Mouse (Mus musculus): ENCODE measurements around the gene Lsm14b.

The Lsm14b gene

DNA sequence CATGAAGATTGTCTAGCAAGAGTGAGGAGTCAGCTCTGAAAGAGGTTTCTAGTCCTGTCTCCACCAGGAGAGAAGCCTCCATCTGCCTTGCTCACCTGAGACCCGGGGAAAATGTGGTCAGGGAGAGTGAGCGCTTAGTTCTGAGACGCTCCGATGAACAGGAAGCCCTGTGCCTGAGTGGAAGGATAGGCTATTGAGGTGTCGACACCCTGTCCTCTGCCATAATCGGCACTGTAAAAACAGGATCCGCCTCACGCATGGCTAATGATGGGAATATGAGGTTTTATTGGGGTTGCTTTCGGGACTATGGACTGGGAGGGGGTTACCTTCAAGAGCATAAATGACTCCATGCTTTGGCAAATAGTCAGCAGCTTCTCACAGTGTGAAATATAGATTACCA lies 6.2 kb upstream of the Lsm14b start:
- DNase-seq (ENCODE audit: low read depth): no peak

DNA sequence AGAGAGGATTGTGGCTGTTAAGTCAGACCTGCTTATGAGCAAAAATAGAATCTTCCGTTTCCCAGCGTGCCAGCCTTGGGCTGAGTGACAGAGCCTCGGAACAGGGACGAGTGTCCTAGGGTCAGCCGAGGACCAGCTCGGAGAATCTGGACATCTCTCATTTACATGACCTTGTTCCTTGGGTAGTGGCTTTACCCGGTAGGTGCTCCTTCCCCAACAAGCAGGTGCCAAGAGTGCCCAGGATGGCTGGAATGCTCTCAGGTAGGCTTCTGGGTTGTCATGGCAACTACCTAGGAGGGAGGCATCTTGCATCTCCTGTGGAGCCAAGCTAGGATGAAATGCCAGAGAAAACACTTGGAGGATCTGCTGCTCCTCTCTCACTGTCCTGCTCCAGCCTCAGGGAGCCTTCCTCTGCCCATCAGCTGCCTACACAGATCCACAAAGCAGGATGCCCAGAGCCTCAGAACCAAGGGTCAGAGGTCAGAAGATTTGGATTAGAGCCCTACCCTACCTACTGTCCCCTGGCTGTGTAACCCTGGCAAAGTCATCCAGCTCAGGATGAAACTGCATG lies 4.6 kb upstream of the Lsm14b start:
- DNase-seq (ENCODE audit: low read depth): no peak

DNA sequence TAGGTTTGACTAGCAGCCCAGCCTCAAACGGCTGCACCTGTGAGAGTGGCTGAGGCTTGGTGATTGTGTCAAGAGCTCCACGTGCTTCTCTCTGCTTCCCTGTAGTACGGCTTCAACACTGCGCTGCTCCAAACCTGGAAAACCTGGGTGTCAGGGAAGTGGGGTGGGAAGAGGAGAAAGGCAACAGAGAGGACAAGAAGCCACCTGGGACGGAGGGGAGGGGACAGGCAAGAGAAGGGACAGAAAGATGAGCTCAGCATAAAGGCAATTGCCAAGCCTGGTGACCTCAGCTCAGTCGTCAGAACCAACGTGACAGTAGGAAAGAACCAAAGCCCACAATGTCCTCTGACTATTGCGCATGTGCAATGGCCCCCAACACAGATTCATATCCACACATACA lies 3.9 kb upstream of the Lsm14b start:
- DNase-seq (ENCODE audit: low read depth): no peak

DNA sequence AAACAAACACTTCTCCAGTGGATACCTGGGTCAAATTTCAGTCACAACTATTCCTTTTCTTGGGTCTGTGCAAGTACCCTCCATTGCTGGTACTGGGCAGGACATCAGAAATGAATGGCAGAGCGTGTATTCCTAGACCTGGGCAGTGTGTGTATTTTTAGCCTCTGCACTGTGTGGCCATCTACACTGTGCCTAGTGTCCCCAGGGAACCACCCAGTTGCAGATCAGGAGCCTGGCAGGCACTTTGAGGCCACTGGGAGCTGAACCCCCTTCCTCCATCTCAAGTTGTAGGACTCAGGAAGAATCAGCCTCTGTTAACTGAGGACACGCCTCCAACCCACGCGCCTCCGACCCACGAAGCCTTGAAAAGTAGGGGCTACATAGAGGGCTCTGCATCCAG lies 2.0 kb upstream of the Lsm14b start:
- DNase-seq (ENCODE audit: low read depth): no peak

DNA sequence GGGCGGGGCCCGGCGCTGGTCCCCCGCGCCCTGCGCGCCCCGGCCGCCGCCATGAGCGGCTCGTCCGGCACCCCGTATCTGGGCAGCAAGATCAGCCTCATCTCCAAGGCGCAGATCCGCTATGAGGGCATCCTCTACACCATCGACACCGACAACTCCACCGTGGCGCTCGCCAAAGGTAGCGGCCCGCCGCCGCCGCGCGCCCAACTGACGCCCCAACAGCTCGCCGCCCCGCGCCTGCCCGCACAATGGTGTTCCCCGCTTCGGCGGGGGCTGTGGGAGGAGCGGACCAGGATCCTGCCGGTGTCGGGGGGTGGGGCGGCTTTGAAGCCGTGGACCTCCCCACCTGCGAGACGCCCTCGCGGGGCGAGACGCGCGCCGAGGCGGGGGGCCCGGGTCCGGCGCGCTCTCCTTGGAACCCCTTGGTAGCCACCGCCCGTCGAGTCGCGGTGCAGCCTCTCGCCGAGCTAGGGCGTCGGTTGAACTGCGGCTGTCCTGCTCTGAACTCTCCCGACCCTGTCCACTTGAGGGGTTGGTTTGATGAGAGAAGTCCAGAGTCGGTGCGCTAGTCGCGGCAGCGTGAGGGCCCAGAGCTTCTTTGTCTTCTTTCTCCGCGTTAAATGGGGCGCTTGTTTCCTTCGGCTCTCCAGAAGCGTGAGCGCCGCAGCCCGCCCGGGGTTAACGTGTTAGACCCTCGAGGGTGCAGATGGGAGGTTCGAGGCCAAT lies 511 bp downstream of the Lsm14b start:
- peak; percentile 53 for DNase-seq (ENCODE audit: low read depth)

DNA sequence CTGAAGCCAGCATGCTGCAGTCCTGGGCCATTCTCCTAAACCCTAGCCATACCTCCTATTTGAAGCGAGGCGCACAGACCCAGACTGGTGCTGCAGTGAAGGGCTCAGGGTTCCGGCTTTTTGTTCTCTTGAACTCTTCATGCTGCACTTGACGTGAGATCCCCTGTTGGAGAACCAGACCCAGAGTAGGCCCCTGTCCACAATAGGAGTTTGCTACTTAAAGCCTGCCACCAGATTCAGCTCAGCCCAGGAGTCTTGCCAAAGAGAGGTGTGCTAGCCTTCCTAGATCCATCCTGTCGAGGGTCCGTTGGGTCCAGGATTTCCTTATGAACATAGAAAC lies 1.0 kb downstream of the Lsm14b start:
- no peak for DNase-seq (ENCODE audit: low read depth)

DNA sequence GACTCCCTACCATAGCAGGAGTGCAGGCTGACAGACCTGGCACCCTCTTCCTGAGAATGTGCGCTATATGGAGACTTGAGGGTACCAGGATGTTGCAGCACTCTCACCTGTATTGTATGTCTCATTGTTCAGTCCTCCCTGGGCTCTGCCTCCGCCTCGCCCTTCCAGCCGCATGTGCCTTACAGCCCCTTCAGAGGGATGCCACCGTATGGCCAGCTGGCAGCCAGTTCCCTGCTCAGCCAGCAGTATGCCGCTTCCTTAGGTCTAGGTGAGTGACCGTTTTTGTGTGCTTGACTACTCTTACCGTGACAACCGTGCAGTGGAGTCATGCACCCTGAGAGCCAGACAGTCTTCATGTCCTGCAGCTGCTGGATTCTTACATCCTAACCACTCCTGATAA lies 3.0 kb downstream of the Lsm14b start:
- DNase-seq (ENCODE audit: low read depth): no peak

DNA sequence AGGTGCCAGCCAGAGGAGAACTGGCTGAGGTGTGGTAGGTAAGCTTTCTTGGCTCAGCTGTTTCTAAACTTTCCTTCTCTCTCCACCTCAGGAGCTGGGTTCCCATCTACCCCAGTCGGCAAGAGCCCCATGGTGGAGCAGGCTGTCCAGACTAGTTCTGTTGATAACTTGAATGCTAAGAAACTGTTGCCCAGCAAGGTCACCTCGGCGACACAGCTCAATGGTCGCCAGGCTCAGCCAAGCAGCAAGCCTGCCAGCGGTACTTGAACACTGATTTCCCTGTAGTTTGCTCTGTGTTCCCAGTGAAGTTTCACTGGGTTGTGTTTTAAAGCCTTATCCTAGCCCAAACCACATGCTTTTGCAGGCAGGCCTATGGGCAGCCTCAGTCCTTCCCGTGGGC lies 6.5 kb downstream of the Lsm14b start:
- DNase-seq (ENCODE audit: low read depth): no peak

DNA sequence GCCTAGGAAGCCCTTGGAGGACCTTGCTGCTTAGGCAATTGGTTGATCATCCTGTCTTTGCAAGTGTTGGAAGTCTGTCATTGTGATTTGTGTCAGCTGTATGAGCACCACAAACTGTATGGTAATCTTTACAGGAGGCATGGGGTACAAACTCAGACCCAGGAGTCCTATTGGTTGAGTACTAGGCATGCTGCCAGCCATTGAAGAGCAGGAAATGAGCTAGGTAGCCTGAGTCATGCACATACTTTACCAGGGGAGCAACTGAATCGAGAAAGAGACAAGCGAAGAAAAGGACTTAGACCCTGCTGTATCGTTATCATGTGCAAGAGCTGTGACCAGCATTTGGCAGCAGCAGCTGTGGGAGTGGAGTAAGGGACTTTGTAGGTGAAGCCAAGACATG lies 8.1 kb downstream of the Lsm14b start:
- no peak for DNase-seq (ENCODE audit: low read depth)

DNA sequence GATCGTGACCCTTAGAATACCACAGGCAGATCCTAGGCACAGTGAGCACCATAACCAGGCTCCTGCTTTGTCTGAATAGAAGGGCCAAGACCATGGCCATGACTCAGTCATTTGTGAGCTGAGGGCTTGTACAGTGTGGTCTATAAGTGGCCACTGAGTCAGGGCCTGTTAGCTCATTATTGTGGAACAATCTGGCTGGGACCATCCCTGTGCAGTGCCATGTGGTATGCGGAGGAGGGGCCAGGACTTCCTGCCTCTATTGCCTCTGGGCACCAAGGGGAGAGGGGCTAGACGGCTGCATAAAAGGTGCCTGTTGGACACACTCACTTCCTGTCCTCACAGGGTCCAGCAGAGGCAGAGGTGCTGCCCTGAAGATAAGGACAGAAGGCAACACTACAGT lies 9.2 kb downstream of the Lsm14b start:
- DNase-seq (ENCODE audit: low read depth): no peak

DNA sequence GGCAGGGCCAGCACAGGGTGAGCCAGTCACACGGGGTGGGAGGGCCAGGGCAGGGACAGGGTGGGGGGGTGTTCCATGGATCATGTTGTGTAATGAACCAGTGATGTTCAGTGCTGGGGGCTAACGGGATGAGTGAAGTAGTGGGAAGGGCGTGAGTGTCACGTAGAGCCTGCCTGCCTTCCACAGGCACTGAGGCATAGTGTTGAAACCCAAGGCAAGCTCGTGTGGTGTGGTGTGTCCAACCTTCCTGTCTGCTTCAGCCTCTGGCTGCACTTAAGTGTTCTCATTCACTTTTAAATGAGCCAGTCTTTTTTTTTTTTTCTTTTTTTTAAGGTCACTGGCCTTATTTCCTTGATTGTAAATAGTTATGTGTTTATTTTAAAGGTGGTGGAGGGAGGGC lies 10.0 kb downstream of the Lsm14b start:
- DNase-seq (ENCODE audit: low read depth): no peak

DNA sequence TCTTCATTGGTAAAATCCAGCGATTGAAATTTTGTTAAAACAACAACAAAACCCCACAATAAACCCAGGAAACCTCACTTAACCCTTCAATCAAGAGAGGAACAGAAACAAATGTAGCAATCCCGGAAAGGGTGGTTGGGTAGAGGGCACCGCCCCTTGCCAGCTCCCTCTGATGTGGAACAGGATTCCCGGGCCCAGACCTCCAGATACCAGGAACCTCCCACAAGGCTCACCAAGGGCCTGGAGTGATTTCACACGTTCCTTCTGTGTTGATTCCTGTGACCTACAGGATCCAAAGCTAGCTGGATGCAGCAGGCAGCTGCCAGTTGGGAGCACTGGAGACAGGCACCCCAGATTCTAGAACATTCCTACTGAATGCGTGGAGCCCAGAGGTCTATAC lies 15.6 kb downstream of the Lsm14b start:
- DNase-seq (ENCODE audit: low read depth): no peak

DNA sequence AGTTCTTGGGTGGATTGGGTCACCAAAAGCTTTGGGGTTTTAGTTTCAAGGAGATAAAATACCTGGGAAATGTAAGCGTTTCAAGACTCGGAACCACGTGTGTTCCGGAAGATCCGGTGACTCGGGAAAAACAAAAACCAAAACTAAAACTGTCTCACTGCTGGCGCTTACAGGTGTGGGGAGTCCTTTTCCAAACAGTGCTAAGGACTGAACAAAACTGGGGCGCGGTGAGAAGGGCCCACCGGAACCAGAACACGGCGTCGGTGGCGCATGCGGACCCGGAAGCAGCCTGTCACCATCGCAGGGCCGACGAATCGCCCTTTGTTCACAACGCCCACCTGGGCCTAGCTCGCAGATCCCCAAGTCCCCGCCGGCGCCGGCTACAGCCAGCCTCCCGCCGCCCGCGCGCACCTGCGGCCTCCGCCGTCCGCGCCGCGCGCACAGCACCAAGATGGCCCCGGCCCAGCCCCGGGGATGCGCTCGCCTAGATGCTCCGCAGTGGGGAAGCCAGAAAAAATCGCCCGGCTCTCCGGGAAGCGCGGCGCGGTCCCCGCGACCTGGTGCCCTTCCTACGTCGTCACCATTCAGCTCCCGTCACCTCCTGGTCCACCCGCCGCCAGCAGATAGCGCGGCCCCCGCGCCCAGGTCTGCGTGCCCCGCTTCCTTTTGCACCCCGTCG lies 16.9 kb downstream of the Lsm14b start:
- peak; percentile 66 for DNase-seq (ENCODE audit: low read depth)

DNA sequence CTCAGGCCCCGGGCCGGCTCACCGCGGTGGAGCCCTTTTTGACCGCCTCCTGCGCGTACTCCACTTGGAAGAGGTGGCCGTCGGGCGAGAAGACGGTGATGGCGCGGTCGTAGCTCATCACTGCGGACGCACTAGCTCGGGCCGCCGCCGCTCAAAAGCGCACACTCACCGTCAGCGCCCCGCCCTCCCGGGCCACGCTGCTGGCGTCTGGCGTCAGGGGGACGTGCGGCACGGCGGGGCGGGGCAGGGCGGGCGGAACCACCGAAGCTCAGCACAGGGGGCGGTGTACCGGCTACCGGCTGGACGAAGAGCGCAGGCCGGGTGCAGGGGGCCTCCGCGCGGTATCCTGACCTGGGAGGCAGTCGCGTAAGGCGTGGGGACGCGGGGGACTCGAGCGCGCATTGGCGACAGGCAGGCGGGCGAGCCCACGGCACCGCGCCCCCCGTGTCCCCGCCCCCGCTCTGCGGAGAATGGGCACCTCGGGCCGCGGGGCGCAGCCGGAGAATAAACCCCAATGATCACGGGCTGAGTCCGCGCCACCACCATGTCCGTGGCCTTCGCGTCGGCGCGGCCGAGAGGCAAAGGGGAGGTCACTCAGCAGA lies 17.6 kb downstream of the Lsm14b start, which contains the start of the genes Psma7 and Ss18l1:
Gene Psma7 (minus strand): TSS at position 178 of the 602 bp plus-strand sequence.
Gene Ss18l1 (plus strand): TSS at position 254 of the 602 bp plus-strand sequence.
- peak; percentile 92 for DNase-seq (ENCODE audit: low read depth)

DNA sequence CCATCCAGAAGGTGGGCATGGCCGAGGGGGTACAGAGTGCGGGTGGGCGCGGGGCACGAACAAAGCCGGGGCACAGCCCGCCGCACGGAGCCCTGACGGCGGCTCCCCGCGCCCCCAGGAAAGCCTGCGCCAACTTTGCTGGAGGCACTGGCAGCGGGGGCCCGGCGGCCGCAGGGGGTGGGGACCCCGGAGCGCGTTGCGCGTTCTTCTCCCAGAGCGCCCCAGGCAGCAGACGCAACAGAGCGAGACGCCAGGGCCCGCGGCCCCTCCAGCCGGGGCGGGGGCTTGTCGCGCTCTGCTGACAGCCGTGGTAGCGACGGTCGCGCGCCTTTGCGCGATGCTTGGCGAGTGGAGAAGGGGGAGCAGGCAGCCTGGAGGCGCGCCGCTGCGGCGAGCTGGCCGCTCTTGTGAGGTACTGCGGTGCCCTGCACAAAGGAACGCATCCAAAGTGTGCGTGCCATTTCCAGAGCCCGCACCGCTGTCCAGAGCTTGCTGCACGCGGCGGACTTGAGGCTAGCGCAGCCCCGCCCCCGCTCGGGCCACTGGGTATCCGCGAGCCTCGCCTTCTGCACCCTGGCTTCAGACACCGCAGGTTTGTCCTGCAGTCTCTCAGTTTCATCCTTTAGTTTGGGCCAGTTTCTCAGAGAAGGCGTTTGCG lies 18.2 kb downstream of the Lsm14b start:
- peak; percentile 70 for DNase-seq (ENCODE audit: low read depth)

DNA sequence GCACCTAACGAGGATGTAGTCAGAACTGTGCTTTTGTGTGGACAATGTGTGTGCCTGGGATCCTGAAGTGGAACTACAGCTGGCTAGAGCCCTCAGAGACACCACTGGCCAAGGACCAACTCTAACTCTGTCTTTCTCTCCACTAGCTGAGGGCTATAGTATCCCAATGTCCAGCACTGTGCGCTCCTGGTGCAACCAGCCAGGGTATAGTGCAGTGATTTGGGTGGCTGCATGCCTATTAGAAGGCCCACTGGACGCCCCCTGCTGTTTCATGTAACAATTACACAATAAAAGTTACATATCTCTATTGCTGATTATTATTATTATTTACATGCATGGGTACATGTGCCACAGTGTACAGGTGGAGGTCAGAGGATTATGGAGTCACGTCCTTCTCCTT lies 20.5 kb downstream of the Lsm14b start:
- peak; percentile 83 for DNase-seq (ENCODE audit: low read depth)

DNA sequence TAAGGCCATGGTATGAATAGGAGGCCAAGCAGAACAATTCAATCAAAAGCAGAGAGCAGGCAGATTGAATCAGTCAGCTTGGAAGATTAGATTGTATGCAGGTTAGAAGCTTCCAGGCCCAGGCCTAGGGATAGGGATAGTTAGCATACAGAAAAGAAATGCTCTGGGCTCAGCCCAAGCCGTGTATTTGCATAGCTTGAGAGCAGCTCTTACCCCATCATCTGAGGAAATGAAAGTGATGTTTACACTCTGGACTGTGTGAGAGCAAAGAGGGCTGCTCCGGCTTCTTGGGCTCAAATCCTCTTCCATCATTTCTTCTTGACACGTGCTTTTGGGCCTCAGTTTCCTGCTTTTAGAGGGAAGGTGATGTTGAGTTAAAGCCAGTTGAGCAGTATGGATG lies 22.8 kb downstream of the Lsm14b start:
- no peak for DNase-seq (ENCODE audit: low read depth)

DNA sequence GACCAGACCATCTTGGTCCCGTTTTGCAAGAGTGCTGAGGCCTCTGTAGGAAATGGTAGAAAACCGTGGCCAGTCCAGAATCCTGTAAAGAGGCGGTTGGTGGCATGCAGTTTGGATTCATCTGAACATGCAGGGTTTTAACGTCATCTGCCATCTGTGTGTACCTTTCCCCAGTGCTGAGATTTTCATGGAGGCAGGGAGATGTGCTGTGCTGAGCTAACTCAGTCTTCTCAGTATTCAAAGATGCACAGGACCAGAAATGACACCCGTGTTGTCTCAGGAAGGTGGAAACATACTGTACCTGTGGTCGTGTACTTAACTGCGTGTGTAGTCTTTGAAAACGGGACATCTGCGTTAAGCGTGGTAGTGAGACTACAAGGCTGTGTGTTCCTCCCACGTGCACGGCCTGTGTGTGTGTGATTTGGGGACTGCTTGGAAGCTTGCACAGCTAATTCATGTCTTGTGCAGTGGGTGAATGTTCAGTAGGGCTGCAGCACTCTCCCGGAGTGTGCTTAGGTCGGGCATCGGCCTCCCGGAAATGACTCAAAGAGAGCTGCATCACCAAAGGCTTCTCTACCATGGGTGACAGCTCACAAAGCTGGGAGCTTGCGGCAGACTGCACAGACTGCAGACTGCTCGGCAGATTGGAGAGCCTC lies 23.3 kb downstream of the Lsm14b start:
- no peak for DNase-seq (ENCODE audit: low read depth)

DNA sequence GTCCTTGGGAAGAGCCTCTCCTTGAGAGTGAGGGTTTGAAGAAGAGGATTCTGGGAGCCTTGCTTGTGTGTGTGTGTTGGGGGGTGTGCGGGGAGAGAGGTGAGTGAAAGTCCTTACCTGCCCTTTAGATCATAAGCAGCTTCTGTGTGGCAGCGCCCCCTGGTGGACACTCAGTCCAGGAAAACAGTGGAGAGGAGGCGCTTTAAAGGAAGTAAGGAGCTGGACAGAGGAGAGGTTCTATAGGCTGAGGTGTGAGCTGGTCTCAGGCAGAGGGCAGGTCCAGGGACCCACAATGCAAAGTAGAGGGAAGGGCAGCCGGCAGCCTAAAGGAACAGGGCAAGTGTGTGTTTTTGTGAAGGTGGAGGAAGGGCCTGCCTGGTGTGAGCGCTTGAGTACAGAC lies 26.2 kb downstream of the Lsm14b start:
- DNase-seq (ENCODE audit: low read depth): peak; percentile 89

DNA sequence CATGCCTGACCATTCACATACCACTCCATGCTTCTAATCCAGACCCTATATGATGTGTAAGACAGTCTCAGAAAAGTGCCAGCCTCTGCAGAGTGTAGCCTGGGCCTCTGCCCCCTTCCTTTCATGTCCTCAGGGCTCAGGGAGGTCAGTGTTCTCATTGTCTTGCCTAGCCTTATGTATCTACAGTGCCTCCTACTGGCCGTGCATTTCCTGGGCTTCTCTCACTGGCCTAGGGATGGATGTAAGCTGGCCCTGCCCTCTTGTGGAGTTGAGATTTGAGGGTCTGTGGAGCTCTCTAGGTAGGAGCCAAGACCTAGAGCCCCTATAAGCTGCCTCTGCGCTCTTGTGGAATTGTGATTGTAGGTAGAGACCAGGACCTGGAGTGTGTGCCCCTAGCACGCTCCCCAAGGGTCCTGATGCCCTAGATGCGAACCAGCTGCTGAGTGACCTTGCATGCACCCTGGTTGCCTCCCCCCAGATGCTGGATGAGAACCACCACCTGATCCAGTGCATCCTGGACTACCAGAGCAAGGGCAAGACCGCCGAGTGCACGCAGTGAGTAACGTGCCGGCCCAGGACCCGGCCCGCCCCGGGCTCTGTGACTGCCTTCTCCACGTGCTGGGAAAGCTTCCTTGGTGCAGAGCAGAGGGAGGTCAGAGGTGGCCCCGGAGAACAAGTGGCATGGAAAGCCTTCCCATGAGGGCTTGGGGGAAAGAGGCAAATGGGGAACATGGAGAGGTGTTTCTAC lies 27.4 kb downstream of the Lsm14b start:
- peak; percentile 52 for DNase-seq (ENCODE audit: low read depth)

DNA sequence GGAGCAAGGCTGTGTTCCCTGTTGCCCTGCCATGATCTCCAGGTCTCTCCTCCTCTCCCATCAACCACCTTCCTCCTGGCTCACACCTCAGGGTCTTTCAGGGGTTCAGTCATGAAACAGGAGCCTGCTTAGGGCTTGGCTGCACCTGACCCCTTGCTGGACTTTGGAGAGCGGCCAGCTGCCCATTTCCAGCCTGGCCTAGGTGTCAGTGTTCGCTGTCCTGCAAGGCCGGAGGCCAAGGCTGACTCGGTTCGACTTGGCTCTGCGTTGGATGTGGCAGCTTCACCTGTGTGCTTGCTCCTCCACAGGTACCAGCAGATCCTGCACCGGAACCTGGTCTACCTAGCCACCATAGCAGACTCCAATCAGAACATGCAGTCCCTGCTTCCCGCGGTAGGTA lies 28.2 kb downstream of the Lsm14b start:
- DNase-seq (ENCODE audit: low read depth): no peak
